Comparison of ENCODE assay signal across 8 mouse cellular contexts in genomic region chr2:13792256-13793005, GRCm38 (mm10). TPM values are rescaled to one million over a fixed set of nuclear protein-coding genes. Genes with fewer than 3 reads are reported as not detected.
DNase-seq lines count a peak whose midpoint lies in the region; ATAC-seq and TF ChIP-seq lines count a peak whose summit lies in the region.

No protein-coding gene starts in this region.

- WGBS in lung, embryonic 14.5 days, result 35% methylated on average over 13 of the region's 13 CpGs
- WGBS in embryonic facial prominence, embryonic 13.5 days, result 36% methylated on average over 13 of the region's 13 CpGs
- WGBS in kidney, embryonic 15.5 days, result 40% methylated on average over 13 of the region's 13 CpGs
- WGBS in neural tube, embryonic 12.5 days, result 40% methylated on average over 13 of the region's 13 CpGs

- TF ChIP-seq CTCF in lung, embryonic 14.5 days (IDR thresholded peaks at IDR 0.05; ENCODE audit: low read depth), result no peak

- H3K4me1 ChIP-seq in lung, embryonic 14.5 days (ENCODE audit: insufficient read depth), result no peaks in the 10 kb centered on the region
- peaks cover 4% of the 10 kb centered on the region for H3K4me1 ChIP-seq in embryonic facial prominence, embryonic 13.5 days
- H3K4me1 ChIP-seq in kidney, embryonic 15.5 days, result peaks cover 15% of the 10 kb centered on the region
- H3K4me1 ChIP-seq in neural tube, embryonic 12.5 days, result peaks cover 10% of the 10 kb centered on the region; the same call in 1 of the 2 replicates

- H3K27ac ChIP-seq in lung, embryonic 14.5 days (ENCODE audit: low read depth), result no peak overlapping the region
- no peak overlapping the region for H3K27ac ChIP-seq in embryonic facial prominence, embryonic 13.5 days
- H3K27ac ChIP-seq in kidney, embryonic 15.5 days, result no peak overlapping the region
- H3K27ac ChIP-seq in neural tube, embryonic 12.5 days, result no peak overlapping the region

- H3K27me3 ChIP-seq in lung, embryonic 14.5 days (ENCODE audit: insufficient read depth, low read length), result peaks cover 19% of the 10 kb centered on the region
- peaks cover 49% of the 10 kb centered on the region for H3K27me3 ChIP-seq in embryonic facial prominence, embryonic 13.5 days
- peaks cover 34% of the 10 kb centered on the region for H3K27me3 ChIP-seq in kidney, embryonic 15.5 days
- peaks cover 23% of the 10 kb centered on the region for H3K27me3 ChIP-seq in neural tube, embryonic 12.5 days (replicated peaks)

- H3K4me3 ChIP-seq in lung, embryonic 14.5 days (ENCODE audit: low read depth, low read length), result peak overlapping the region; percentile 54
- peak overlapping the region; percentile 60 for H3K4me3 ChIP-seq in embryonic facial prominence, embryonic 13.5 days
- H3K4me3 ChIP-seq in kidney, embryonic 15.5 days (replicated peaks), result peak overlapping the region; percentile 66
- peak overlapping the region; percentile 54 for H3K4me3 ChIP-seq in neural tube, embryonic 12.5 days

- DNase-seq in lung, embryonic 14.5 days, result no peak
- no peak for DNase-seq in lung, postnatal 4 days
- DNase-seq in urinary bladder, postnatal 14 days (ENCODE audit: low spot score), result no peak
- no peak for DNase-seq in adipocyte (ENCODE audit: low spot score)
- DNase-seq in adrenal gland, postnatal 36 days, result no peak

- no peak overlapping the region; the same call in 1 of the 2 replicates for H3K9ac ChIP-seq in lung, embryonic 14.5 days
- H3K9ac ChIP-seq in embryonic facial prominence, embryonic 13.5 days, result peak overlapping the region; percentile 71; the same call in 1 of the 2 replicates
- H3K9ac ChIP-seq in kidney, embryonic 15.5 days, result 0 out of 2 replicates have a peak overlapping the region, but pooled peaks have one; percentile 54
- no peak overlapping the region for H3K9ac ChIP-seq in neural tube, embryonic 12.5 days

- peak; percentile 36; the same call in 1 of the 2 replicates for ATAC-seq in lung, embryonic 14.5 days (ENCODE audit: insufficient read depth)
- ATAC-seq in embryonic facial prominence, embryonic 13.5 days (ENCODE audit: insufficient number of reproducible peaks, insufficient read depth, low FRiP score, low TSS enrichment, low read depth), result no peak
- peak; percentile 43; the same call in 1 of the 2 replicates for ATAC-seq in kidney, embryonic 15.5 days (replicated peaks; ENCODE audit: low FRiP score)
- peak; percentile 1; the same call in 1 of the 2 replicates for ATAC-seq in neural tube, embryonic 12.5 days (ENCODE audit: low FRiP score, low read depth)

- peak overlapping the region; percentile 96 for H3K4me2 ChIP-seq in lung, embryonic 14.5 days
- peak overlapping the region; percentile 99 for H3K4me2 ChIP-seq in embryonic facial prominence, embryonic 13.5 days
- peak overlapping the region; percentile 98 for H3K4me2 ChIP-seq in kidney, embryonic 15.5 days
- H3K4me2 ChIP-seq in neural tube, embryonic 12.5 days (replicated peaks), result peak overlapping the region; percentile 97

- no peaks in the 10 kb centered on the region for H3K9me3 ChIP-seq in lung, embryonic 14.5 days (ENCODE audit: low read depth, low read length)
- H3K9me3 ChIP-seq in embryonic facial prominence, embryonic 13.5 days, result no peaks in the 10 kb centered on the region
- no peaks in the 10 kb centered on the region for H3K9me3 ChIP-seq in kidney, embryonic 15.5 days (replicated peaks)
- no peaks in the 10 kb centered on the region for H3K9me3 ChIP-seq in neural tube, embryonic 12.5 days

- no peaks in the 10 kb centered on the region for H3K36me3 ChIP-seq in lung, embryonic 14.5 days (ENCODE audit: insufficient read depth)
- no peaks in the 10 kb centered on the region for H3K36me3 ChIP-seq in embryonic facial prominence, embryonic 13.5 days
- H3K36me3 ChIP-seq in kidney, embryonic 15.5 days, result no peaks in the 10 kb centered on the region
- no peaks in the 10 kb centered on the region for H3K36me3 ChIP-seq in neural tube, embryonic 12.5 days

RNA-seq across cellular contexts. Expression of gene St8sia6, which starts 1.4 kb away (rescaled TPM):
- 2.9 and 3.0 TPM in 2 replicates for polyA plus RNA-seq in lung, embryonic 14.5 days (2014; fragmentation: Nextera tagmentation; extraction: Ambion mirVana)
- 1.0 and 1.8 TPM in 2 replicates for polyA plus RNA-seq in embryonic facial prominence, embryonic 13.5 days (2015; fragmentation: Nextera tagmentation; extraction: Ambion mirVana)
- polyA plus RNA-seq in kidney, embryonic 15.5 days (2015; fragmentation: Nextera tagmentation; extraction: Ambion mirVana), result 3.4 and 5.3 TPM in 2 replicates
- 0.77 TPM in 2 replicates for polyA plus RNA-seq in neural tube, embryonic 12.5 days (2016; fragmentation: Nextera tagmentation; extraction: Ambion mirVana)
- total RNA-seq in adrenal gland, postnatal 36 days (2021), result 1 to 10 TPM in 1 of 2 experiments, under 1 TPM in 1; 0.40 to 1.0 TPM

Comparison
In these comparisons a context has a peak if more than half of its experiments do, and no peak if none do; other contexts are left out.
1. H3K9ac ChIP-seq: peak in embryonic facial prominence, embryonic 13.5 days (single experiment) and kidney, embryonic 15.5 days (single experiment); none in lung, embryonic 14.5 days (single experiment) and neural tube, embryonic 12.5 days (single experiment).
2. Peak in every context shown above with its lines, with median percentiles within 50 percentile points of each other: H3K4me2 ChIP-seq and H3K4me3 ChIP-seq.